Mouse (Mus musculus) heart, postnatal 4 days (tissue): ENCODE results near the gene Olfr1493-ps1. TPM values are rescaled to one million over a fixed set of nuclear protein-coding genes. Genes with fewer than 3 reads are reported as not detected.

Source experiments
- DNase-seq: peaks from one replicate; pipeline ENCODE4 v3.0.0; 2021
- total RNA-seq, 2 experiments: library from RNA; stranded (reverse); gene quantifications; 2 replicates each; pipeline ENCODE4 v1.2.3; 2021

Gene Olfr1493-ps1
- total RNA-seq = not detected

GRCm38 (mm10) chr19:13722978-13723377, at the start of gene Olfr1493-ps1:
TSS of gene Olfr1493-ps1 (plus strand) at chr19:13723278.
- DNase-seq = no peak

- DNase-seq = no peak
Observed at GRCm38 (mm10) chr19:13696968-13697367, 26.1 kb upstream of the Olfr1493-ps1 start, which contains the start of gene Olfr1491. TSS of gene Olfr1491 (plus strand) at chr19:13697268.

GRCm38 (mm10) chr19:13739428-13739827, 16.4 kb downstream of the Olfr1493-ps1 start, which contains the start of gene Olfr1494:
TSS of gene Olfr1494 (plus strand) at chr19:13739728.
- DNase-seq = no peak

DNA sequence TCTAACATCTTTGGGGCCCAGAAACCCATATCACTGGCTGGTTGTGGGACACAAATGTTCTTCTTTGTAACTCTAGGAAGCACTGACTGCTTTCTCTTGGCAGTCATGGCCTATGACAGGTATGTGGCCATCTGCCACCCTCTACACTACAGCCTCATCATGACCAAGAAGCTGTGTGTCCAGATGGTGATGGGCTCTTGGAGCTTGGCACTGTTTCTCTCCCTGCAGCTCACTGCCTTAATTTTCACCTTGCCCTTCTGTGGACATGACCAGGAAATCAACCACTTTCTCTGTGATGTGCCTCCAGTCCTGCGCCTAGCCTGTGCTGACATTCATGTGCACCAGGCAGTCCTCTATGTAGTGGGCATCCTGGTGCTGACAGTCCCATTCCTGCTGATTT, 26.3 kb downstream of the Olfr1493-ps1 start:
- no peak for DNase-seq

GRCm38 (mm10) chr19:13764306-13764705, 41.2 kb downstream of the Olfr1493-ps1 start, which contains the start of gene Olfr1495:
TSS of gene Olfr1495 (plus strand) at chr19:13764606.
- no peak for DNase-seq

- no peak for DNase-seq
Observed at GRCm38 (mm10) chr19:13768565-13769276, 45.6 kb downstream of the Olfr1493-ps1 start.

- DNase-seq = no peak
Observed at GRCm38 (mm10) chr19:13777578-13777977, 54.5 kb downstream of the Olfr1493-ps1 start, which contains the start of gene Olfr1496. TSS of gene Olfr1496 (plus strand) at chr19:13777878.

Other genes with a start within 250 kb of the Olfr1493-ps1 start
- not detected for gene Olfr1475, start 243.1 kb upstream of the Olfr1493-ps1 start, total RNA-seq
- gene Olfr1477, start 222.7 kb upstream of the Olfr1493-ps1 start, total RNA-seq = not detected
- not detected for gene Olfr1480, start 195.4 kb upstream of the Olfr1493-ps1 start, total RNA-seq
- gene Olfr1484, start 139.8 kb upstream of the Olfr1493-ps1 start, total RNA-seq = not detected
- gene Olfr1487, start 105.9 kb upstream of the Olfr1493-ps1 start, total RNA-seq = not detected
- not detected for gene Olfr1489, start 91.7 kb upstream of the Olfr1493-ps1 start, total RNA-seq
- gene Olfr1490, start 72.2 kb upstream of the Olfr1493-ps1 start, total RNA-seq = not detected
- not detected for gene Olfr1491, start 26.0 kb upstream of the Olfr1493-ps1 start, total RNA-seq
- not detected for gene Olfr1494, start 16.4 kb downstream of the Olfr1493-ps1 start, total RNA-seq
- gene Olfr1495, start 41.3 kb downstream of the Olfr1493-ps1 start, total RNA-seq = not detected
- not detected for gene Olfr1496, start 54.6 kb downstream of the Olfr1493-ps1 start, total RNA-seq
- gene Olfr1497, start 74.9 kb downstream of the Olfr1493-ps1 start, total RNA-seq = not detected
- gene Olfr1499, start 96.2 kb downstream of the Olfr1493-ps1 start, total RNA-seq = not detected
- not detected for gene Olfr1500, start 107.2 kb downstream of the Olfr1493-ps1 start, total RNA-seq
- not detected for gene Olfr1501, start 127.4 kb downstream of the Olfr1493-ps1 start, total RNA-seq
- gene Olfr1502, start 138.5 kb downstream of the Olfr1493-ps1 start, total RNA-seq = not detected
- gene Olfr1504, start 174.7 kb downstream of the Olfr1493-ps1 start, total RNA-seq = not detected
- gene Olfr1505, start 190.3 kb downstream of the Olfr1493-ps1 start, total RNA-seq = not detected